Mouse (Mus musculus) G1E-ER4 (cell line): ENCODE measurements around the gene Aldh1a3. TPM values are rescaled to one million over a fixed set of nuclear protein-coding genes. Genes with fewer than 3 reads are reported as not detected.

Experiments used
- GATA1 ChIP-seq: IDR thresholded peaks from one replicate; pipeline ENCODE4 v1.8.0; 2012; ENCODE audit warnings: low read length, inconsistent platforms
- polyA plus RNA-seq: library from polyadenylated mRNA; stranded (reverse); fragments of >175 nt; gene quantifications from 2 replicates; pipeline ENCODE4 v1.2.3, GENCODE M21; 2012

The Aldh1a3 gene
- polyA plus RNA-seq, 1 experiment = not detected

DNA sequence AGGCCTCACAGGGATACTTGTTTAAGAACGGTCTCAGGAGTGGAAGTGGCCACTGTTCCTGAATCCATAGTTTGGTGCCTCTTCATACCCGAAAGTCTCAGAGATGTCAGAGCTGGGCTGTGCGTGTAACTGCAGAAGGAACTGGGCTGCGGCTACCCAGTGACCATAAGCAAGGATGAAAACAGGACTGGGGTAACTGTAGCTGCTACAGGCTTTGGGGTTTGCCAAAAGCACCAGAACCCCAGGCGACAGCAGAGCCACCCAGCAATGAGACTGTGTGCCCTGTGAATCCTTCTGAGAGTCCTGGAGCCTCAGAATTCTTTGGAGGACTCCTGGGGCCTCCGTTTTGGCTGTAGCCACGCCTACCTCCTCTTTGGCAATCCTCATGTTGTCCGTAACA lies 25.7 kb downstream of the Aldh1a3 start:
- TF ChIP-seq GATA1 = no peak

DNA sequence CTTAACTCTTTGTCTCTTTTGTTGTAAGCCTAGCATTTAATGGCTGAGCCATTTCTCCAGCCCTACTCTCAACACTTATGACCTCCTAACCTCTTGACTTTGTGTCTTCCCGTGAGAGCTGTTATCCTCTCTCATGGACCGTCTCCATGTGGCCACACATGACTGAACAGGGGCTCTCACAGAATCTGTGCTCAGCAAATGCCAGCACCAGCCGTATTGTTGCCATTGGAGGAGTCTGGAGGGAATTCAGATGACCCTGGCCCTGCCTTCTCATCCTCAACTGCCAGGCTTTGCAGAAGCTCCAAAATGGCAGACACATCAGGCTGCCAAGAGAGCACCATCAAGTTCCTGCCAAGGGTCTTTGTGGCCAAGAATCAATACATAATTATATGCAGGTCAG lies 30.0 kb downstream of the Aldh1a3 start:
- TF ChIP-seq GATA1 = no peak

DNA sequence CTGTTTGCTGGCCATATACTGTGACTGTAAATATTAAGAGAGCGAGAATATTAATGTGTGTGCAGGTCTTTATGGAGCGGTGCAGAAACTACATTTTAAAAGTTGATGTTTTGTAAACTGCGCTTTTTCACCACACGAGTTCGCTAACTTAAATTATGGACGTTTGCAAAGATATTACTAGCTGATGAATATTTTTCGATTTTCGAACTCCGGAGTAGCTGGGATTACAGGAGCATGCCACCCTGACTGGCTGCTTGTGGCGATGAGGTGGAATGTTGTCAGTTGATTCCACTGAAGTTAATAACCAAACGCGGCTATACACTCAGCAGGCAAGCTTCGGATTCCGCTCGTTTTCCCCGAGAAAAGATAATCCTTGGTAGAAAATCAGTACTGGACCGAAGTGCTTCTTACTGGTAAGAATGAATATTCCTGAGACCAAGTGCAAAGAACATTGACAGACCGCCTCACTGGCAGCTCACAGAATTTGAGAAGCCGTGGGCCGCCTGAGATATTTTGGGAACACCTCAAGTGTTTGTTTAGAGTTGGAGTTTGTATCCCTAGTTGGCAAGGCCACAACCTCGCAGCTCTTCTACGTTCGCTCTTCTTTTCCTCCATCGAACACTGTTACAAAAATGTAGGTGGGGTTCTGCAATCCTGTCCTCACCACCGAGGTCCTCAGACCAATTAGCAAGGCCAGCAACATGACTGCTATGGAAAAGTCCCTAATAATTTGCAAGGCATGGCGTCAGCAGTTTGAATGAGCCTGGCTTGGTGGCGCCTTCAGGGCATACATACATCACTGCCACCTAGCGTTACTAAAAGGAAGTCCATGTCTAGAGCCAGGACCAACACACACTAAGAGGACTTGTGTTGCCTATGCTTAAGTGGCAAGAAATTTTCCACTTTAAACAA lies 38.4 kb downstream of the Aldh1a3 start:
- TF ChIP-seq GATA1 = no peak

DNA sequence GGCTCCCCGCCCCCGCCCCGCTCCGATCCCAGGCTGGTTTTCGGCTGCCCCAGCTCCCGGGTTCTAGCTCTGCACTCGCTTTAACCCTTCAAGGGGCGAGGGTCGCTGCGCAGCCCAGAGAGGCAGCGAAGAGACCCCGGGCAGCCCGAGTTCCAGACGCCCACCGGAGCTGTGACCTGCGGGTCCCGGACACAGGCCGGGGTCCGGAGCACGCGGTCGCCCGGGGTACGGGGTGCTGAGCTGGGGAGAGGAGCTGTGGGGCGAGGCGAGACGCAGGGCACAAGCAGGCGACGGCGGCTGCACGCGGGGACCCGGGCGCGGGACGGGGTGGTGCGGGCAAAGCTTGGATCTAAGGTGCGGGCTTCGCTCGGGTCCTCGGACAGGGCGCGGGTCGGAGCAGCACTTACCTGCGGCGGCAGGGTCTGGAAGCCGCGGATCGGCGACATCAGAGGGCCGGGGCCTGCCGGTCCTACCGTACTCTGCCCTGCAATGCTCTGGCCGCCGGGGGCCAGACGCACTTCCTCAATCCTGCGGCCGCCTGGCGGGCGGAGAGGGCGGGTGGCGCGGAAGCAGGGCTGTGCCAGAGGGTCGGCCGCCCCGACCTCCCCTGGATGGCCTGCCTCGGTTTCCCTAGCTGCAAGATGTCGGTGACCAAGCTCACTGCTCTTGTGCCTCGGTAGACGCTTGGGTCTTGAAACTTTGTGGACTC lies 39.4 kb downstream of the Aldh1a3 start, which contains the start of gene Lrrk1:
Lrrk1 (minus strand) TSS at position 538 of the 709 bp plus-strand sequence.
- TF ChIP-seq GATA1 = no peak

DNA sequence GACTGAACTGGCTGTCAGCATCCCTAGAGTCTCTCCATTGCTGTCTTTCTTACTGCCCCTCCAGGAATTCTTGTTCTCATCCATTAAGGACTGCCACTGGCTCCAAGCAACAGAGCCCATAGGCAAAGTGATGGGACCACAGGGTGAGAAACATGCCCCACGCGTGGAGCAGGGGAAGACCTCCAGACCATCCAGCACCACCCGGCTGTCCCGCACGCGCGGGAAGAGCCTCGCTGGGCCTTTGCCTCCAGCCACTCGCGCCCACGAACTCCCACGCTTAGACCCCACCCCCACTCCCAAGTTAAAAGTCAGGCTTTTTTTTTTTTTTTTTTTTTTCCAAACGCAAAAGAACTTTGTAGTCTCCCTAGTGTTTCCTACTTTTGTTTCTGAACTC lies 39.9 kb downstream of the Aldh1a3 start:
- TF ChIP-seq GATA1 = no peak

DNA sequence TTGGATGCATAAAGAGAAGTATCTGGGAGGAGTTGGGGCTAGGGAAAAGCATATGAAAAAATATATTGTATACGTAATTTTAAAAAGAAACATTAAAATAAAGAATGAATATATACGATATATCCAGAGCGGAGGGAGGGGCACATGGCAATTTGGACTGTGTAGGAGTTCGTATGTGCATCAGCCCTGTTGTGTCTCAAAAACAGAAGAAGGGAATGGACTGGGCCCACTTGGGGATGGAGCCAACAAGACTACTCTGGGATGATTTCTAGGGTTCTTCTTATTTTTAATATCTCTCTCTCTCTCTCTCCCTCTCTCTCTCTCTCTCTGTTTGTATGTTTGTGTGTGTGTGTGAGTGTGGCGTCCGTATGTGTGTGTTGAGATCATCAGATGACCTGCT lies 40.9 kb downstream of the Aldh1a3 start:
- no peak for TF ChIP-seq GATA1

DNA sequence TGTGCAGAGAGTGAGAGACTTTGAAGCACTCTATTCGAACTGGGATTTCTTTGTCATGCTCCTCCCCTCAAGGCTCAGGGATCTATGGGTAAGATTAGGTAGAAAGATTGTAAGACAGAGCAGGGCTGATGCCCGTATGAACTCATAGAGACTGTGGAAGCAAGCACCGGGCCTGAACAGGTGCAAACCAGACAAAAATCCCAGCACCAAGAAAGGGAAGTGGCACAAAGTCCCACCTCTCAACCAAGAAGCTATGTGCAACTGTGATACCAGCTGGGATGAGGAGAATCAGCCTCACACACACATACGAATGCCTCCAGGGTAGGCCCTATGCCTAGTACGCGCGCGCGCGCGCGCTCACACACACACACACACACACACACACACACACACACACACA lies 41.5 kb downstream of the Aldh1a3 start:
- TF ChIP-seq GATA1 = no peak

DNA sequence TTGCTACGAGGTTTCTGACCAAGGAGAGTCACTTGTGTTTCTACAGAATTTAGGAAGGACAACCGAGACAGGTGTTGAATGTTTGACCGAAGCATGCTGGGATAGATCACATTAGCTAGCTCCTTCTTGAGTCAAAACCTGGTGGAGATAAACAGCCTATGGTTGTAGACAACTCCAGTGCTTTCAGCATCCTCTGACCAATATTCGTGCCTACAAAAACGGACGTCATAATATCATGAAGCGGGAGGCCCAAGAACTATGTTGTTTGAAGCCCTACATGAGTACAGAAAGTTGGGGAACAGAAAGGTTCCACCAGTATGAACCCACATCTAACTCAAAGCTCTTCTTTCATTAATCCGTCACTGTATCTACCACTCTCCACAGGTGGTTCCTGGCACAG lies 42.4 kb downstream of the Aldh1a3 start:
- no peak for TF ChIP-seq GATA1

DNA sequence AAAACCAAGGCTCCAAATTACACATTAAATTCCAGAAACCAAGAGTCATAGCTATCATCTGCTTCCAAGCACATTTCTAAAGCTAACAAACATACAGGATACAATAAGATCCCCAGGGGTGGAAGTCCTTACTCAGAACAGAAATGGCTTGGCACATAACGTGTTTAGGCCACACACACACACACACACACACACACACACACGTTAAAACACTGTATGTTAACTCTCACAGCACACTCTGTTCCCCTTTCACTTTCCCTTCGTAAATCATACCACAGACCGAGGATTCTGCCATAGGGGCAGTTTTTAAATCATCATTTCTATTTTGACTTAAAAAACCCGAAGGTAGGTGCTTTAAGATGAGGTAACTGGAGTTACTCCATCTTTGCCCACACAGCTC lies 43.1 kb downstream of the Aldh1a3 start:
- no peak for TF ChIP-seq GATA1

DNA sequence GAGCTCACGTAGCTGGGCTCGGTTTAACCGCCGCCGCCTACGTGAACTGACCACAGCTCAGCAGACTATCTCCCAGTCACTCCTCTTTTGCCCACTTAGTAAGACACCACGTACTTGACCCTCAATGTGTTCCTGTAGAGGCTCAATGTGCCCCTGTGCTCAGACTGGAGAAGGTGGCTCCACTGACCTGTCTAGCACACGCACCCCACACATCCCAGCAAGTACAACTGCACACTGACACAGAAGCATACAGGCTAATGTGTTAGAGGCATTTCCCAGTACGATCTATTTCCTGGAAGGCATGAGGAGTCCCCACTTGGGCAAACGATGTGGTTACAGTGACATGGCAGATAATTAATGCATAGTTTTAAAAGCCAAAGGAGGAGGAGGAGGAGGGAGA lies 50.8 kb downstream of the Aldh1a3 start:
- no peak for TF ChIP-seq GATA1

DNA sequence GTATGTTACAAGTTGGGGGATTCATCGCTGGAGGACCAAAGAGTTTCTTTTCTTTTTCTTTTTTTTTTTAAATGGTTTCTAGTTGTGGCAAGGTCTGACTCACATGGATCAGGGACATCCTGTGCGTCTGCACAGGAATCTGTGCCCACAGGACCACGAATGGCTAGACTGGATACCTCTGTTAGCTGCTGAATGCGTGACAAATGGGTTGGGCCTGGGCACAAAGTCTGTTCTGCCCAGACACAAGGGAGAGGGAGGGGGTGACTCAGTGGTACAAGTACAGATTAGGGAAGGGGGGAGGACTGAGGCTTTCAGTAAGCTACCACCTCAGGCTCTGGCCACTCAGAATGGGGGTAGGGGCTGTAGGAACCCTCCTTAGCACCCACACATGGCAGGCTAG lies 51.6 kb downstream of the Aldh1a3 start:
- TF ChIP-seq GATA1 = no peak

DNA sequence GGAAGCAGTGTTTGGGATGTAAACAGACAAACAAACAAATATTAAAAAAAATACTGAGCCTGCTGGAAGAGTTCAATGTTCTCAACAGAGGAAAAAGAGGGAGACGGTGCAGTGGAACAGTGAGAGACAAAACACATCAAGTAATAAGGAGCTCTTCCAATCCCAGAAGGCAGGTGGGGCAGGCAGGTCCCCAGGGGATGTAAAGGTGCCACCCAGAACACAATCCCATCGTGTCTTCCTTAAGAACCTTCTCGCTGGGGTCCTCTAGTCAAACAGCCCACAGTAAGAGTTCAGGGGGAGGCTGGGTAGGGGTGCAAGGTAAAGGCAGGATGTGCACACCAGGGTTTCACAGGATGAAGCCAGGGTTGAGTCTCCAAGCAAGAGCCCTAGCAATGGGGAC lies 53.9 kb downstream of the Aldh1a3 start:
- no peak for TF ChIP-seq GATA1

DNA sequence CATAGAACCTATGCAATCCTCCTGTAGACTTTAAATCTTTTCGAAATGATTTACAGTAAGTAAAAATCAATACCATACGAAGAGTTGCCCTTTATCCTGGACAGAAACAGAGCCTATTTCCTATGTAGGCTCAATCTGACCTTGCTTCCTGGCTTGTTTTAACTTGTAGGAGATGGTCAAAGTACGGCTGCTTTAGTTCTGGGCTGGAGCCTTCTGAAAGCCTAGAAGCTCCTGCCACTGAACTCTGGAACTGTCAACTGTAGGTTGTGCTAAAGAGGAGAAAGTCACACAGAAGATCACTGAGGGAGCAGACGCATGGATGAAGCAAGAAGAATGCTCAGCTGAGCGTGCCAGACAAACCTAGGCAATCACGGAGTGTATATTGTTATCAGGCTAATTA lies 56.3 kb downstream of the Aldh1a3 start:
- no peak for TF ChIP-seq GATA1

DNA sequence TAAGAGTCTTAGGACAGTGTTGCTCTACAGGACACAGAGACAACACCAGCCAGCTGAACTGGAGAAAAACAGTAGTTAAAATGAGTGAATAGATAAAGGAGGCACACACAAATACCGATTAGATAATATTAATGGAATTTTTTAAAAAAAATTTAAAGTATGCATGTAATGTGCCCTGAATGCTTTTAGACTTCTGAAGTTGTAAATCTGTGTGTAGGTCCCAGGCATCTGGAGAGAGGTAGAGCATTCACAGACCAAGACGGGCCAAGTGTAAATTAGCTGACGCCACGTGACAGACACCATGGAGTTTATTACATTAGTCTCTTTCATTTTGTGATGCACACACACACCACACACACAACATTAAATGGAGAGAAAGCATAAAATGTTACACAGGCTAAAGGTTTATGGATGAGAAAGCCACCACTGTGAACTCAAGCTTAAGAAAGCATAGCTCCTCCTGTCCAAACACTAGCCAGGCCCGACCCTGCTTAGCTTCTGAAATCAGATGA lies 57.3 kb downstream of the Aldh1a3 start:
- no peak for TF ChIP-seq GATA1

DNA sequence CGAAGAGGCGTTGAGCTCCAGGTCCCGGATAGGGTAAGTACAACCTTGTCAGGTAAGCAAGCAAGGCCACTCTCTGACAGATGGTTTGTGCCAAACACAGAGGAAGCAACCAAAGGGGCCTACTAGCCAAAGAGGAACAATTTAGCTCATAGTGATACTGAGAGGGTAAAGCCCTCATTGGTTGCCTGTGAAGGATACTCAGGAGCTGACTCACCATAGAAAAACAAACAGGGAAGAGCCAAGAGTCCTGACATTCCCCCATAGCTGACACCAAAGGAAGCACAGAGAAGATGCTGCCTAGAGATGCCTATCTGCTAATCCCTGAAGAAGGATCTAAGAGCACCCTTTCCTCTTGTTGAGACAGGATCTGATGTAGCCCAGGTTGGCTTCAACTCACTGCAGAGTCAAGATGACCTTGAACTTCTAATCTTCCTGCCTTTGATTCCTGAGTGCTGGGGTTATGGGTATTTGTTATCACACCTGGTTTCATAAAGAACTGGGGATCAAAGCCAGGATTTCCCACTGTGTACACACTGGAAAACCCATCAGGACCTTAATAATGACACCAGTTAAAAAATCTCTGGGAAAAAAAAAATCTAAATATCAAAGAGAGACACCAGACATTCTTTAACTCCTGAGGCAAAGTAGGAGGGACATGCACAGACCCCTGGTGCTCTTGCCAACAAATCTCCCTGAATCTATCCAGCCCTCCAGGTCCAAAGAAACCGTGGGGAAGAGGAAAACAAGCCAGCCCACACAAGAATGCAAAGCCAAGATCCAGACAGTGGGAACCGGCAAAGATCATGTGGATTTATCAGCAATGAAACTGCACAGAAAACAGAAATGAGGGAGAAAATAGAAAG lies 58.0 kb downstream of the Aldh1a3 start:
- TF ChIP-seq GATA1 = no peak

DNA sequence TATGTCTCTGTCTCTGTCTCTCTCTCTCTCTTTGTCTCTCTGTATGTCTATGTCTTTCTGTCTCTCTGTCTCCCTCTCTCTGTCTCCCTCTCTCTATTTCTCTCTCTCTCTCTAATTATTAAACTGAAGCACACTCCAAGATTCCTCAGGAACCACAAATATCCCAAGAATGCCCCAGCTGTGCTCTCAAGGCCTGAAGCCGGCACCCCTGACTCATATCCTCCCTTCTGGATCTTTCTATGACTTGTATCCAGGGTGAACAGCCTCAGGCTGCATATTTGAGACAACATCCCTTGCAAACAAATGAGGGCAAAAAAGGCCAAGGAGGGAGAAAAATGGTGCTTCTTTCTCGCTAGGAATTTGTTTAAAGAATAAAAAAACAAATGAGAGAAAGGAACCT lies 61.4 kb downstream of the Aldh1a3 start, which contains the start of gene Gm10974:
Gm10974 (plus strand) TSS at position 2 of the 400 bp plus-strand sequence.
- TF ChIP-seq GATA1 = no peak
